In the genomic region with DNA sequence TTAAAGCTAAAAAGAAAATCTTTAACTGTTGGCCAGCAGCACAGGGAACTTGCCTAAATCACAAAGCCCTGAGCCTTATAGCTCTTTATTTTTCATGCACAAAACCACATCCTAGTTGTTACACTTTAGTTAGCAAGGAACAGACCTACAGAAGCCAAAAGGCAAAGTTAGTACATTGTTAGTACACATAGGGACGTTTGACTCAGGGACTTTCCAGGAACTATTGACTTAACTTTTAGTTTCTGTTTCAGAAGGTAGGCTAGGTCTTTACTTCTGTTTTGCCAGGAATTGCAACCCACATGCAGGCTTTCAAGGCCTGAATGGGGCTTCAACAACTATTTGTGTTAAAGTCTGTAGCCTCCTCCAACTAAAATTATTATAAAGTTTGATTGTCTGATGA, we compare ENCODE assay signal across 17 mouse cellular contexts.
"Had no signal": no experiment of that assay in that cellular context is flagged by ENCODE, and none has a peak within 500 bp of the region (broad histone marks: within the 10 kb centered on the region; RNA-seq: fewer than 3 reads in every experiment).

No protein-coding gene starts in this region.

- H3K4me3 ChIP-seq: midbrain, embryonic 10.5 days; midbrain, embryonic 12.5 days; myocyte; neural tube, embryonic 13.5 days; neural tube, embryonic 15.5 days had no signal

- H3K4me2 ChIP-seq: lung, embryonic 14.5 days; midbrain, embryonic 12.5 days; neural tube, embryonic 13.5 days; neural tube, embryonic 15.5 days had no signal

- DNase-seq: lung, adult 18-20 months; lung, embryonic 14.5 days; lung, postnatal 10 days; lung, postnatal 4 days; midbrain, embryonic 14.5 days; retina, postnatal 1 day; right cerebral cortex, adult 18-20 months; right cerebral cortex, postnatal 14 days; thymus, adult 18-20 months; thymus, postnatal 14 days; thymus, postnatal 36 days had no signal

- H3K36me3 ChIP-seq: midbrain, embryonic 10.5 days; midbrain, embryonic 12.5 days; neural tube, embryonic 13.5 days; neural tube, embryonic 15.5 days had no signal

- H3K9ac ChIP-seq: lung, embryonic 14.5 days; midbrain, embryonic 12.5 days; neural tube, embryonic 13.5 days; neural tube, embryonic 15.5 days had no signal

- H3K27me3 ChIP-seq: midbrain, embryonic 12.5 days; neural tube, embryonic 13.5 days; neural tube, embryonic 15.5 days had no signal

- H3K9me3 ChIP-seq: midbrain, embryonic 10.5 days; midbrain, embryonic 12.5 days; neural tube, embryonic 13.5 days; neural tube, embryonic 15.5 days had no signal

- H3K27ac ChIP-seq: midbrain, embryonic 10.5 days; midbrain, embryonic 12.5 days; neural tube, embryonic 13.5 days; neural tube, embryonic 15.5 days had no signal

- ATAC-seq: midbrain, embryonic 16.5 days had no signal

- H3K4me1 ChIP-seq: midbrain, embryonic 10.5 days; midbrain, embryonic 12.5 days; neural tube, embryonic 13.5 days; neural tube, embryonic 15.5 days had no signal
